Mouse (Mus musculus) R1 (cell line): ENCODE measurements around the gene Utp3.
"Not testable (repeated sequence)": the region's sequence is repeated elsewhere in the genome, so short reads cannot be mapped to it uniquely, and the experiment has no call there.

Experiments
- DNase-seq: peaks from one replicate; pipeline ENCODE4 v3.0.0-alpha.2; 2018; ENCODE audit warnings: low read depth, low spot score

Gene Utp3

DNA sequence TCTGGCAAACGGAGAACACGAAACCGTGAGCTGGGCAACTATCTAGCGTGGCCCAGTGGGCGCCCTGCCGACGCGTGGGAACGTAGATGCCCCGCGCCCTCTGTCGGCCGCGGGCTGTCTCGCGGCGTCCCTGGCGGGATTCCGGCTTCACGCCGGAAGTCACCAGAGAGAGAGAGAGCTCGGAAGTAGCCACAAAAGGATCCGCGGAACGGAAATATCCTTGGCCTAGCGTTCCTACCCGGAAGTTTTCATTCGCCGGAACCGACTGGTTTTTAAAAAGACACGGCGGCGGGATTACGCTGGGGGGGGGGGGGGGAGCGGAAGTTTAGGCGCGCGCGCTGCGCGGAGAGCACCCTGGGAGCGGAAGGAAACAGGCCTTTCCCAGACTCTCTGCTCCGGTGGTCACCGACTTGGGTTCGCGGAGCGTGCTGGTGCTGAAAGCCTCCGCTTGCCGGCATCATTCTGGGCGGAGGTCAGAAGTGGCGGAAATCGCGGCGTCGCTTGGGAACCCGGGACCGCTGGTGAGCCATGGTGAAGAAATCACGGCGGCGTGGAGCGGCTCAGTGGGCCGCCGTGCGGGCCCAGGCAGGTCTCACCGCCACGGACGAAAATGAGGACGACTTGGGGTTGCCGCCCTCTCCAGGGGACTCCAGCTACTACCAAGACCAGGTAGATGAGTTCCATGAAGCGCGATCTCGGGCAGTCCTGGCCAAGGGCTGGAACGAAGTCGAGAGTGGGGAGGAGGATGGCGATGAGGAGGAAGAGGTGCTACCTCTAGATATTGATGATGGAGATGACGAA is at the start of gene Utp3:
Gene Utp3, plus strand, starts transcription at position 377 of the 801 bp plus-strand sequence.
- DNase-seq, result peak; percentile 99

DNA sequence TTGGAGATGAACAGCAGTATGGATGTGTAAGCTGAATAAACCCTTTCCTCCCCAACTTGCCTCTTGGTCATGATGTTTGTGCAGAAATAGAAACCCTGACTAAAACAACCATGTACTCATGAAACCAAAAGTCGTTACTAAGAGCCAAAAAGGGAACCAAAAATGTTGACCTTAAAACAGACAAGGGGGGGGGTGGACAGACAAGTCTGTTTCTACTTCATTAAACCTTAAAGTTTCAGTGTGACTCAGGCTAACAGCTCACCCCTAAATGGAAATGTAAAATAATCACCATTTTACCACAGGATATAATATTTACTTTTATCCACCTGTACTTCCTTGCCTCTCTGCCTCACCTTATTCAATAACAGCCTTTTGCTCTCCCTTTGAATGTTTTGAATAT is 45.7 kb upstream of the Utp3 start:
- no peak for DNase-seq

DNA sequence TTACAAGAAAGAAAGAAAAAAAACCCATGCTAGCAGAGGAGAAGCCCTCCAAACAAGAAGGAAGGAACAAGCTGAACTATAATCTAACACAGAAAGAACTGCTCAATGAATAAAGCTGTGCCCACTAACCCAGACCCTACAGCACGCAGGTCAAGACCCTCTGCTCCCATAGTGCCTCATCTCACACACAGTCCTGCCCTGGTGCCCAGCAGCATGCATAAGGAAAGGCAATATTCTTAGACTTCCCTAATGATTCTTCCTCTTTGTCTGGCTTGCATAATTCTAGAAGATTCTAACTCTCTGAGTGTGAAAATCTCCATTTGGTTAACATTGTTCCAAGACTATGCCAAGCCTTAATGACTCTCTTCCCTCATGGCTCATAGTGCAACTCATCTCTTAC is 45.3 kb upstream of the Utp3 start:
- no peak for DNase-seq

DNA sequence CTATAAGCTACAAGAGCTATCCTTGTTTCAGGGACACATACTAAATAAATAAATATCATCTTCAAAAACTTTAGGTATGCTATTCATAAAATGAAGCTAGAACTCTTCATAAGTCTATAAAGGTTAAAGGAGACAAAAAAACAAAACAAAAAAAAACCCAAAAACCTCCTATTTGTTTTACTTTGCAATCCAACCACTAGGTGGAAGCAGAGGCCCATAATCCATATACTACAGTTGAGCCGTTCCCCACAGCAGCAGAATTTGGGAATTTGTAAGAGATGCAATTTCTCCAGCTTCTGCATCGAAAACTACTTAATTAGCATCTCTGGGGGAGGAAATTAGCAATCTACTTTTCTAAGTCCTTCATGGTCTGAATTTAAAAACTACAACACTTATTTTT is 35.0 kb upstream of the Utp3 start:
- peak; percentile 50 for DNase-seq

DNA sequence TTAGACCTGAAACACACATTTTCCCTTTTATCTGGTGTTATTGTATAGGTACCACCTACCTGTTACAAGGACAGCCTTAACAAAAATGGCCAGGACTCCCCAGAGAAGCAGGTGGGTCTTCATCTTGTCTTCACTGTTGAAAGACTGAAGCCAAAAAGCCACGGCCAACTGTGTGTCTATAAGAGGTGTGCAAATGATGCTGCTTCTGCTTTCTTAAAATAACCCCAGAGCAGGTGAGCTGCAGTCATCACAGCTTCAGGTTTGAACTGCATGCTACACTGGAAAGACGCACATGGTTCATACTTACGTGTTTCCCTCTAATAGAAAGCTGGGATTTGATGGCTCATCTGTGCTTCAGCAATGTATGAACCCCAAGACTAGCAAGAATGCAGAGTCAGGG is 26.6 kb upstream of the Utp3 start, which contains the start of gene Jchain:
Gene Jchain, minus strand, starts transcription at position 235 of the 400 bp plus-strand sequence.
- DNase-seq, result no peak

DNA sequence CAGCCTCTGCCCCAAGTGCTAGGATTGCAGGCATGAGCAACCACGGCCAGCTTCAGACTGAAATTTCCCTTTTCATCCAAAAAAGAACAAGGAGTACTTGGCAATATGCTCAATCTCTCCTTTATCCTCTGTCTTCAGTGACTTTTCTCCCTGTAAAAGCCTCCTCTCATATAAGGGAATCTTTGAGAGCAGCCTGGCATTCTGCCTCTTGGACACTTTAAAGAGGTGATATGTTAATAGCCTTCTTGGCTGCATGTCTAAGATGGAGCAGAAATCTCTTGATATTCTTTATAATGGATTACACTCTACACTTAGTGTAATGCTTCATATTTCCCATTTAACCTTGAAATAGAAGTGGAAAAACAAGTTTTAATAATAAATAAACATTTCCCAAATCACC is 23.4 kb upstream of the Utp3 start:
- DNase-seq, result no peak

DNA sequence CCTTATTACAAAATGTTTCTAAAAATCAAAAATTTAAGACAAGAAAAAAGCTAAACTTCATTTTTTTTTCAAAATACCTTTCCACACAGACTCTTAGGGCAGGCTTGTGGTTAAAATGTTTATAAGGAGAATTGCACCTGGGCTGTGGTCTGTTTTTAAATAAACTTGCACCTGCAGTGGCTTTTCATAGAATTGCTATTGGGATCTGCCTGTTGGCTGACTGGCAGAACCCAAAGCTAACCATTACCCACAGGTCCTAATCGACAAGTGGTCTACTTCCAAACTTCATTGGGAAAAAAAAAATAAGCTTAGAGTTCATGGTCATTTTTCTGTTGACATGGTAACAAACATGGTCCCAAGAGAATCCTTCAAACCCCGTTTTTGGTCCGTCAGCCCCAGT is 19.6 kb upstream of the Utp3 start:
- no peak for DNase-seq

DNA sequence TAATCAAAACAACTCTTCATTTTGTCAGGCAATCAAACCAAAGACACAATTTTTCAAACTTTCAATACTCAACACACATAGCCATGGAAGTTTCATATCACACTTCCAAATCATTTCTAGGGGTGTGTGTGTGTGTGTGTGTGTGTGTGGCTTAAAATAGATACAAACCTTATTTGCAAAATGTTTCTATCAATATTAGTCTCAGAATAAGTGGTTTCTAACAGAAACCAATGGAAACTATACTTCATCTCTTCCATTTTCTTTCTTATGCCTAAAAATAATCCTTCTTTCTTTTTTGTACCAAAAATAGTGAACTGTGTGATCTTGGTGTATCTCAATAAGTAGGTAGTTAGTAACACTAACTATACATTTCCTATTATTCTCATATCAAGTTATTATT is 13.4 kb upstream of the Utp3 start:
- no peak for DNase-seq

DNA sequence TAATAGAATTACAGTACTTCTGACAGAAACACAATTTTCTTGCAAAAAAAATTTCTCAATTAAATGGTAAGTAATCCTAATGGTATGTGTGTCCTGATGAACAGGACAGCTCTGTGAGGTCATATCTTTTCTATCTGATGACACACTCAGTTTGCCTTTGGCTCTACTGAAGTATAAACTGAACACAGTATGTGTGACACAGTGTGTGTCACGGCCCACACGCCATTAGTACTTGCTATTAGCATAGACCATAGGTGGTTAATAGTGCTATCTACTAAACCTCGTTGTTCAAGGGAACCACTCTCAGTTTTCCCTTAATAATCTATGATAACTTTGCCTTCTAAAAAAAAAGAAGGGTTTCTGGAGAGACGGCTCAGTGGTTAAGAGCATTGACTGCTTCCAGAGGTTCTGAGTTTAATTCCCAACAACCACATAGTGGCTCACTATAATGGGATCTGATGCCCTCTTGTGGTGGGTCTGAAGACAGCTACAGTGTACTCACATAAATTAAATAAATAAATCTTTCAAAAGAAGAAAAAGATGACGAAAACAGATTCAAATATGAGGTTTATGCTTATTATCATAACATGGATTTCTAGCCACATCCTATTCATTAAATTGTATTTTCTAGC is 11.5 kb upstream of the Utp3 start:
- peak; percentile 70 for DNase-seq

DNA sequence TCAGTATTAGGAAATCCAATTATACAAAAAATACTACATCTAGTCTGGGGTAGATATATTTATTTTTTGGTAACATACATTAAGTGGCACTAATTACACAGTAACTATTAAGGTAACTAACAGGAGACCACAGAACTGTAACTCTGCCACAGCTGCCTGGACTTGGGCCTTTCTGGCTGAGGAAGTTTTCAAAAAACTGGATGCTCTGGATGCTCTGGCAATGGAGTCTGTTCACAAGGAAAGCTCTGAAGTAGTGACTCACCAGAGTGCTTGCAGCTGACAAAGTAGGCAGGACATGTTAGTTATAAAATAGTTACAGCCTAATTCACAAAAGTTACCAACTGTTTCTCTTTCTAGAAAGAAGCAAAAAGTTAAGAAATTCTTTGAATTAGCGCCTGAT is 9.9 kb upstream of the Utp3 start:
- not testable (repeated sequence) for DNase-seq

DNA sequence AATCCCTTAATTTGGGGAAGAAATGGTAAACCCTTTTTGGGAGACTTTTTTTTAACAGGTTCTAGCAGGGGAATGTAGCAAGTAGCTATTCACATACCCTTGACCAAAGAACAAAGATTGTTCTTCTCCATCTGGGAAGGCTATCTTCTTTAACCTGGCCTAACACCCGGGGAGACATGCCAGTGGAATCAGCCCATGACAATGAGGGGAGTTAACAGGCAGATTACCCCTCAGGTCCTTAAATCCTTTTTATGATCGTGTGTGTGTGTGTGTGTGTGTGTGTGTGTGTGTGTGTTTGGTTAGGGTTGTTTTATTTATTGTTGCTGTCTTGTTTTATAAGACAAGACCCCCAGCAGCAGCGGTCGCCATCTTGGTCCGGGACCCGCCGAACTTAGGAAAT is 8.7 kb upstream of the Utp3 start:
- peak; percentile 61 for DNase-seq

DNA sequence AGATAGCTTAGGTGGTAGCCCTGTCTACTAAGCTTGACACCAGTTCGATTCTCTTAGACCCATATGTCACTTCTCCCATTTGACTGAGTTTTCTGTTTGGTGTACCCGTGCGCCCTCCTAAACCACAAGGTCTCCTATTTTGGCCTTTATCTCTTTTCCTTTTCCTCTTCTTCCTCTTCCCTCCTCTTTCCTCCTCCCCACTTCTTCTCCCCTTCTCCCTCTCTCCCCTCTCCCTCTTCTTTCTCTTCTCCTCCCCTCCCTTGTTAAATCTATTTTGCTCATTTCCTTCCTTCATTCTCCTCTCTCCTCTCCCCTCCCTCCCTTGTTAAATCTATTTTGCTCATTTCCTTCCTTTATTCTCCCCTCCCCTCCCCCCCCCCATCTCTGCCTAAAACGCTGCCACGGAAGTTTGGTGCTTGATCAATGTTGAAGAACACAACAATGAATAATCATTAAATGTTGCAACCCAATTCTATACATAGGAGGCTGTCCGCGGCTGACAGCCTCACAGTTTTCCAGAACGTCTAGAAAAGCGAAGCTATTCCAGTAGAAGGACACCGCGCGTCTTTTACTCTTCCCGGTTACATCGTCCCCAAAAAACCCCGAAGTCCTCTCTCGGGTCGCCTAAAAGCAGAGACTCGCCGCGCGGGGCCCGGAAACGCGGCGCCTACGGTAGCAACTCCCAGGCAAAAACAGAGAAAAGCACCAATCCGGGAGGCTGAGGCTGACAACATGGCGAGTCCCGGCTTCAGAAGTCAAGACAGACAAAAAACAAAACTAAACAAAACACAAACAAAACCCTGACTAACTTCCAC is 784 bp upstream of the Utp3 start:
- DNase-seq, result no peak

DNA sequence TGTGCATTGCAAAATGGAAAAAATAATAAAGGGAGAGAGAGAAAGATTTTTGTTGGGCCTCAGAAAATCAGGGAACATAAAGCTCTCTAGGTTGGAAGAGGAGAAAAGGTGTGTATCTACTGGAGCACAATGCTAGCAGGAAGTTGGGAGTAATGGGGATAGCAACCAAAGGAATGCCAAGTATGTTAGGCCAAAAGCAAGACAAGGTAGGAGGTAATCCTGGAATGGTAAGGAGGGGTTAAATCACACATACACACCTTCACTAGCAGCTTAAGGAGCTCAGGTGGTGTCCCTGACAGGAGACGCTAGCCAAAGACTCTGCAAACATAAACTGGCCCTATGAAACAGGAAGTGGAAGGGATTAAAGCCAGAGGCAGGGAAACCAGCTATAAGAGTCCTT is 4.7 kb downstream of the Utp3 start:
- peak; percentile 79 for DNase-seq

DNA sequence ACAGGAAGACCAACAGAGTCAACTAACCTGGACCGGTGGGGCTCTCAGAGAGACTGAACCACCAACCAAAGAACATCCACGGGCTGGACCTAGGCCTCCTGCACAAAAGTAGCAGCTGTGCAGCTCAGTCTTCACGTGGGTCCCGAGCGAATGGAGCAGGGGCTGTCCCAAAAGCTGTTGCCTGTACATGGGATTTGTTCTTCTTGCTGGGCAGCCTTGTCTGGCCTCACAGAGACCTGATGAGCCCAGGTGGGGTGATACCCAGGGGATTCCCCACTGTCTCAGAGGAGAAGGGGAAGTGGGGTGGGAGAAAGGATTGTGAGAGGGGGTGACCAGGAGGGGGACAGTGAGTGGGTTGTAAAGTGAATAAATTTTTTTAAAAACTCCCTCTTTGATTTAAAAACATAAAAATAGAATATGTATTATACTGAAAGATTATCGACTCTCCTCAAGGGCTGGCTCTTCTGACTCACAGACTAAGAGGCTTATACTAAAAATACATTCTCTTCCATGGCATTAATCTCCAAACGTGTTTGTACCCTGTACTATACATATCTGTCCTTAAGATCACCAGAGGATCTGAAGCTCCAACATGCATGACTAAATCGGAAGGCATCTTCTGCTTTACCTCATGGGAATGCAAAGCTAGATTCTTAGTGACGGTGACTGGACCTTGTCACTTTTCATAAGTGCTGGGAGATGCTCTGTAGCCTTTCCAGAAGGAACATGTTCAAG is 7.0 kb downstream of the Utp3 start:
- DNase-seq, result no peak

DNA sequence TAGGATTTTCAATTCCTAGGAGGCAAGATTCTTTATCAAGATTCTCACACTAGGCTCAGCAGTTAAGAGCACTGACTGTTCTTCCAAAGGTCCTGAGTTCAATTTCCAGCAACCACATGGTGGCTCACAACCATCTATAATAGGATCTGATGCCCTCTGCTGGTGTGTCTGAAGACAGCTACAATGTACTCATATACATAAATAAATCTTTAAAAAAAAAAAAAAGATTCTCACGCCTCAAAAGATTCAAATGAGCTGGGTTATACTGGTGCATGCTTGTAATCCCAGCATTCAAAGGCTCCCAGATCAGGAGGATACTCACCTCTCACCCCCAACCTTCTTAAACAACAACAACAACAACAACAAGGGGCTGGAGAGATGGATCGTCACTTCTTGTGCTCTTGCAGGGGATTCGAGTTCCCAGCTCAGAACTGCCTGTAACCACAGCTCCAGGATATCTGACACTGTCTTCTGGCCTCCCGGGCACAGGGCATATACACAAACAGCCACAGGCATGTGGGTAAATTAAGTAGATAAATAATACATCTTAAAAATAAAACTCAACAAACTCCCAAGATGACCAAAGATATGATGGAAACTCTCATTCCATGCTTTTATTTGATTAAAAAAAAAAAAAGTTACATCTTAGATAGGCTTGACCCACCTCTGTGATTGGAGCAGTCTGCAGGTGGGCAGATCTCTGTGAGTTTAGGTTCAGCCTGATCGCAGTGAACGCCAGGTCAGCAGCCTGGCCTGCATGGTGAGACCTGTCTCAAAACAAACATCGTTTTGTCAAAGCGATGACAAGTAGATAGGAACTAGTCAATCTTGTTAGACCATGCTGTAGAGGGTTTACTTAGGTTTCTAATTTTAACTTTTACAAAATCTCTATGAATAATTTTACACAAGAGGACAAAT is 8.9 kb downstream of the Utp3 start:
- DNase-seq, result no peak

DNA sequence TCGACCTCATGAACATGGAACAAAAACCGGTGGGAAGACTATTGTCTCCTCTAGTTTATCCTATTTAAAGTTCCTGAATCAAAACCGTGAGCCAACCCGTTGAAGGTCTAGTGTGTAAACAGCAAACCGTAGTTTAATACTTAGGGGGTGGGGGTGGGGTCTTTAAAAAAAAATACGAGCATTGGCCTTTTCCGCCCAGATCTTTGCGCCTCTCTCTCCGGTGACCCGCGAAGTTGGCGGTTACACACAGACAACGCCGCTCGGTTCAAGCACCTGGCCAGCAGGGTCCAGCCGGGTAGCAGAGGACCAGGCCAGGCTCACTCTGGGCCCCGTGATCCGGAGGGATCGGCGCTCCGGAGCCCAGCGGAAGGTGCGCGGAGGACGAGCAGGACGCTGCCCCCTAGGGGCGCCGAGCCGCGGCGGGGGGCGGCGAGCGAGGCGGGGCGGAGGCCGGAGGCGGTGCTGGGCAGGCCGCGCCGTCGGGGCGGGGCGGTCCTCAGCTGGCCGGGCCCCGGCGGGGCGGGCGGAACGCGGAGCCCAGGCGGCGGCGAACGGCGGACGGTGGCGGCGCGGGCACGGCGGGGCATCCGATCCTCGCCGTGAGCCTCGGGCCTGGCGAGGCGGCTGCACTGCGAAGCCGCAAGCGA is 10.4 kb downstream of the Utp3 start, which contains the start of gene Rufy3:
Gene Rufy3, plus strand, starts transcription at position 540 of the 647 bp plus-strand sequence.
- peak; percentile 59 for DNase-seq

DNA sequence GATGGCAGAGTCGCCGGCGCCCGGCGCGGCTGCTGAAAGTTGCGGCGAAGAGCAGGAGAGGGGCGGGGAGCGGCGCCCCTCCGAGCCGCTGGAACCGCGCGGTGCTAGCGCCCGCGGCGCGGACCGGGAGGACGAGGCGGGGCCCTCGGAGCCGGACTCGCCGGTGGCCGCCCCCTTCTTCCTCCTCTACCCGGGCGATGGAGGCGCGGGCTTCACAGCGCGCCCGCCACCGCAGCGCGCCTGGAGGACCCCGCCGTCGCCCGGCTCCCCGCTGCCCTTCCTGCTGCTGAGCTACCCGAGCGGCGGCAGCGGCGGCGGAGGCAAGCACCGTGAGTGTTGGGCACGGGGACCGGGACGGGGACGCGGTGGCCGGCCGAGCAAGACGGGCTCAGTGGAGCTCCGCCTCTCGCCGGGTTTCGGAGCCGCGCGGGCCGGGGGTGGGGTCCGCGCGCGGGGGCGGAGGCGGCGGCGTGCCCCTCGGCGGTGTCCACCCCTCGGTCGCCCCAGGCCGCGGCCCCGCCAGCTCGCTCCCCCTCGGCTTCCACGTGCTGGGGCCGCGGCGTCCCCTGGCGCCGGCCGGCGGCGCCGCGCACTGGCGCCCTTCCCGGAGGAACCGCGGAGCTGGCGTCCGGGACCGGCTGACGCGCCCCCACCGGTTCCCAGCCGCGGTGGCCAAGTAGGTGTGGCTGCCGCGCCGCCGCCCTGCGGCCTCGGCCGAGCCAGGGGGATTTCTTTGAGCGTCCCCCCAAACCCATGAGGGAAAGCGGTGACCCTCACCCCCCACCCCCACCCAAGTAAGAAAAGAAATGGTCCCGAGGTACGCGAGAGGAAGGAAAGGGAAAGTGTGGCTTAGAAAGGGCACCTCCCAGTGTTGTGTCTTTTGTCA is 11.1 kb downstream of the Utp3 start:
- peak; percentile 82 for DNase-seq

DNA sequence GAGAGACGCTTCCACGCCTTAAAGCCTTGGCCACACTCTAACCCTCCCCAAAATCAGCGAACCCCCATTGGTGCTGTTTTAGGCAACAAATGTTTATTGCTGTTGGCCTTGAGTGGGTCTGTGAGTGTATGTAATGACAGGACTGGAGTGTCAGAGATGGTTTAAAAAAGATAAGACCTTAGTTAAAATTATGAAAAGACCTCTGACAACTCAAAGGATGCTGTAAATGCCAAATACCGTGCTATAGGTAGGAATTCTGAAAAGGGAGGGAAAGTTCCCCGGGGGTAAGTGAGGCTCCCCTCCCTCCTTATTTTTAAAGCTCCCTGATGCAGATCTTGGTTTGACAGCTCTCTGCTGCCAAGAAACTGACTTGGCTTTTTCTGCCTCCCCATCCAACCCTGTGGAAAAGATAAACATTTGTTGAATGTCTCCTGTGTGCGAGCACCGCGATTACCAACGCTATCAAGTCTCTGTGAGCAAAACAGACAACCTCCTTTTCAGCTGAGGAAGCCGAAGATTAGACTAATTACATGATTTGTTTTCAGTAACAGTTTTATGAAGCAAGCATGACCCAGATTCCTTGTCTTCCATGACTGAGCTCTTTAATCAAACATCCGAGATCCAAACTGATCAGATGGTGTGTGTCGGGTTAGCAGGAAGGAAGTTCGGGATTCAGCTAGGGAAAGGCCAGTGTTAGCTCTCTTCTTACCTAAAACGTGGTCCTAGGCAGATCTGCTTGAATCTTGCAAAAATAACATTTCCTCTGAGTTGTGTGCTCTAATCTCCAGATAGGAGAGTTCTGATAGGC is 12.0 kb downstream of the Utp3 start:
- no peak for DNase-seq
